Comparison of ENCODE assay signal across 28 mouse cellular contexts in genomic region chr2:5172773-5173172, GRCm38 (mm10).
"Had no signal": no experiment of that assay in that cellular context is flagged by ENCODE, and none has a peak within 500 bp of the region (broad histone marks: within the 10 kb centered on the region; RNA-seq: fewer than 3 reads in every experiment).

No protein-coding gene starts in this region.

- H3K4me2 ChIP-seq: embryonic facial prominence, embryonic 12.5 days; embryonic facial prominence, embryonic 13.5 days; embryonic facial prominence, embryonic 15.5 days; forebrain, embryonic 12.5 days; forebrain, embryonic 13.5 days; forebrain, embryonic 15.5 days had no signal

- H3K27me3 ChIP-seq: embryonic facial prominence, embryonic 12.5 days; embryonic facial prominence, embryonic 13.5 days; embryonic facial prominence, embryonic 15.5 days; forebrain, embryonic 12.5 days; forebrain, embryonic 13.5 days; forebrain, embryonic 15.5 days had no signal

- H3K9ac ChIP-seq: embryonic facial prominence, embryonic 12.5 days; embryonic facial prominence, embryonic 13.5 days; embryonic facial prominence, embryonic 15.5 days; forebrain, embryonic 12.5 days; forebrain, embryonic 13.5 days; forebrain, embryonic 15.5 days; forebrain, postnatal 0 days had no signal

- DNase-seq: cerebellum, adult 18-20 months; cerebellum, adult 2 months; cerebellum, adult 8-10 months; cerebellum, adult 9-10 months; cerebellum, adult 9-11 months; cerebellum, postnatal 10 days; cerebellum, postnatal 14 days; cerebellum, postnatal 25 days; cerebellum, postnatal 36 days; embryo, embryonic 11 days; forebrain, postnatal 0 days; gastrocnemius, adult 2 months; gastrocnemius, postnatal 10 days; gastrocnemius, postnatal 14 days; gastrocnemius, postnatal 25 days; gastrocnemius, postnatal 36 days; heart, adult 18-20 months had no signal

- H3K36me3 ChIP-seq: embryonic facial prominence, embryonic 10.5 days; embryonic facial prominence, embryonic 12.5 days; embryonic facial prominence, embryonic 13.5 days; embryonic facial prominence, embryonic 15.5 days; forebrain, embryonic 10.5 days; forebrain, embryonic 12.5 days; forebrain, embryonic 15.5 days had no signal

- H3K27ac ChIP-seq: embryonic facial prominence, embryonic 10.5 days; embryonic facial prominence, embryonic 12.5 days; embryonic facial prominence, embryonic 13.5 days; embryonic facial prominence, embryonic 15.5 days; forebrain, embryonic 10.5 days; forebrain, embryonic 12.5 days; forebrain, embryonic 13.5 days; forebrain, embryonic 15.5 days; gastrocnemius, adult 2 months had no signal

- ATAC-seq: forebrain, embryonic 13.5 days; forebrain, embryonic 14.5 days; forebrain, embryonic 15.5 days; forebrain, embryonic 16.5 days; forebrain, postnatal 0 days had no signal

- H3K4me1 ChIP-seq: embryonic facial prominence, embryonic 10.5 days; forebrain, embryonic 10.5 days; forebrain, embryonic 12.5 days; forebrain, embryonic 13.5 days; forebrain, embryonic 15.5 days had no signal

- H3K4me3 ChIP-seq: embryonic facial prominence, embryonic 10.5 days; embryonic facial prominence, embryonic 12.5 days; embryonic facial prominence, embryonic 13.5 days; embryonic facial prominence, embryonic 15.5 days; erythroblast, embryonic 14.5 days; forebrain, embryonic 10.5 days; forebrain, embryonic 12.5 days; forebrain, embryonic 13.5 days; forebrain, embryonic 15.5 days; gastrocnemius, adult 2 months had no signal

- H3K9me3 ChIP-seq: embryonic facial prominence, embryonic 10.5 days; embryonic facial prominence, embryonic 12.5 days; embryonic facial prominence, embryonic 13.5 days; embryonic facial prominence, embryonic 15.5 days; forebrain, embryonic 10.5 days; forebrain, embryonic 12.5 days; forebrain, embryonic 13.5 days; forebrain, embryonic 15.5 days had no signal
